Mouse (Mus musculus) megakaryocyte, embryonic 14.5 days (primary cell): ENCODE measurements around the gene Klhl10.

ENCODE experiments used
- FLI1 ChIP-seq: IDR thresholded peaks from 2 replicates; pipeline ENCODE4 v1.6.1; 2012; ENCODE audit warnings: low read length, inconsistent platforms, mixed read lengths
- GATA1 ChIP-seq: IDR thresholded peaks from 3 replicates; pipeline ENCODE4 v1.6.1; 2012; ENCODE audit warnings: mixed read lengths, low read length, inconsistent platforms, borderline replicate concordance

GRCm38 (mm10) chr11:100396886-100397599, 44.7 kb upstream of the Klhl10 start:
- no peak for TF ChIP-seq GATA1
- no peak for TF ChIP-seq FLI1
